Mouse (Mus musculus) kidney, postnatal 0 days (tissue): Measurements from ENCODE around the gene Tnfrsf11a. TPM values are rescaled to one million over a fixed set of nuclear protein-coding genes. Genes with fewer than 3 reads are reported as not detected.

Source experiments
- ATAC-seq: fragments of 200-750 bp; cut with Nextera tagmentation; replicated peaks from 2 replicates; pipeline ENCODE4 v1.8.0; 2017; ENCODE audit warnings: low read depth, moderate number of reproducible peaks, moderate TSS enrichment, moderate library complexity; ENCODE audit not compliant: low FRiP score
- DNase-seq: peaks from one replicate; pipeline ENCODE4 v3.0.0-alpha.2; 2016; ENCODE audit warnings: low spot score
- H3K27ac ChIP-seq: fragments of 300-500 bp; sonication (generic); 2 replicates; pipeline ENCODE4 v1.5.1; 2014; ENCODE audit warnings: mild to moderate bottlenecking
- H3K27me3 ChIP-seq: fragments of 300-500 bp; sonication (generic); 2 replicates; pipeline ENCODE4 v1.6.1; 2014; ENCODE audit warnings: low read length, mixed read lengths; ENCODE audit not compliant: insufficient read depth
- H3K36me3 ChIP-seq: fragments of 300-500 bp; sonication (generic); 2 replicates; pipeline ENCODE4 v1.6.1; 2014; ENCODE audit warnings: low read length, mixed read lengths; ENCODE audit not compliant: insufficient read depth
- H3K4me1 ChIP-seq: fragments of 300-500 bp; sonication (generic); replicated peaks from 2 replicates; pipeline ENCODE4 v1.6.1; 2014; ENCODE audit warnings: antibody characterized with exemption, low read length, mixed read lengths; ENCODE audit not compliant: insufficient read depth
- H3K4me2 ChIP-seq: fragments of 300-500 bp; sonication (generic); 2 replicates; pipeline ENCODE4 v1.6.1; 2014; ENCODE audit warnings: mild to moderate bottlenecking, low read length, moderate library complexity, mixed read lengths
- H3K4me3 ChIP-seq: fragments of 300-500 bp; sonication (generic); replicated peaks from 2 replicates; pipeline ENCODE4 v1.5.1; 2014; ENCODE audit warnings: low read depth, low read length
- H3K9ac ChIP-seq: fragments of 300-500 bp; sonication (generic); 2 replicates; pipeline ENCODE4 v1.6.1; 2014; ENCODE audit warnings: low read depth, low read length
- H3K9me3 ChIP-seq: fragments of 300-500 bp; sonication (generic); replicated peaks from 2 replicates; pipeline ENCODE4 v1.6.1; 2016; ENCODE audit warnings: low read length, inconsistent platforms, mixed read lengths
- CTCF ChIP-seq: IDR thresholded peaks from 2 replicates; pipeline ENCODE4 v1.5.1; 2016; ENCODE audit warnings: antibody characterized with exemption, low read depth, mild to moderate bottlenecking, moderate library complexity
- WGBS: fragments of 180-500 bp; shearing (Covaris S2); extraction: QIAGEN DNeasy Blood & Tissue Kit; methylation state at CpG from one replicate; pipeline ENCODE4 v1.1.7; 2014; 5-methylcytosine and 5-hydroxymethylcytosine counted together
- polyA plus RNA-seq: library from polyadenylated mRNA; unstranded; fragments of >200 nt; fragmentation: Nextera tagmentation; extraction: Ambion mirVana; gene quantifications from 2 replicates; pipeline ENCODE4 v1.2.1, GENCODE M21; 2015

Gene Tnfrsf11a
- polyA plus RNA-seq, 1 experiment from 2014 or later: 2.4 TPM

DNA sequence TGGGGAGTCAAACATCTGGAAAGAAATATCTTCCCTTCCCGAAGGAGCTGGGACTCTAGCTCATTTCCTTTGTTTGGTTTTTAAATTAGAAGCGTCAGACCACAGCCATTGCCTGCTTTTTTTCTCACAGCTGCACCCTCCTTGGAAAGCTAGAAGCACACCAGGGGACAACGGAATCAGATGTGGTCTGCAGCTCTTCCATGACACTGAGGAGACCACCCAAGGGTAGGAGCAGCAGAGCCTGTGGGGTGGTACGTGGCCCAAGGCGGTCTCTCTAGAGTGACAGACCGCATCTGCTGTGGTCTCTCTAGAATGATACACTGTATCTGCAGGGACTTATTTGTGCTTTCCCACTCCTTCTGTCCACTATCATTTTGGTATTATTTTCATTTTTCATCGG is 39.2 kb downstream of the Tnfrsf11a start:
- Histone ChIP-seq H3K9ac (no peak overlapping the region), H3K4me1 (peaks cover 7% of the 10 kb centered on the region; the same call in 1 of the 2 replicates), H3K27ac (no peak overlapping the region), H3K9me3 (no peaks in the 10 kb centered on the region), H3K4me2 (0 out of 2 replicates have a peak overlapping the region, but pooled peaks have one; percentile 4), H3K36me3 (no peaks in the 10 kb centered on the region), H3K4me3 (no peak overlapping the region), H3K27me3 (no peaks in the 10 kb centered on the region)
- WGBS: 45% methylated on average over 7 of the region's 7 CpGs
- ATAC-seq (no peak), DNase-seq (no peak)
- no peak for TF ChIP-seq CTCF

DNA sequence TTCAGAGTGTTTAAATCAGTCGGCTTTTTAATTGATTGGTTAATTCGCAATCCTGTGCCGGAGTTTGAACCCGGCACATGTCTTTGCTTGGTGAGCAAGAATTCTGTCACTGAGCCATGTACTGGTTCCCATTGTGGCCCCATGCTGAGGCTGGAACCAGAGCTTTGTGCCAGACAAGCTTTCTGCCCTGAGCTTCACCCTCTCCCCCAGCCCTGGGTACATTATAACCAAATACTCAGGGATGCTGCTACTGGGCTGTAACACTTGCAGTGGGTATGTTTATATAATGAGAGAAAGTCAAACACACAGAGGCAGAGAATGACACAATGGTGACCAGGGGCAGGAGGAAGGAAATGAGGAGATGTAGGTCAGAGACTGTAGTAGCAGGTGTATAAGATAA is 43.8 kb downstream of the Tnfrsf11a start:
- ATAC-seq (no peak), DNase-seq (no peak)
- H3K9me3 ChIP-seq: no peaks in the 10 kb centered on the region
- no peak for TF ChIP-seq CTCF
- H3K9ac ChIP-seq: no peak overlapping the region
- H3K4me3 ChIP-seq: no peak overlapping the region
- H3K4me1 ChIP-seq: peaks cover 4% of the 10 kb centered on the region; the same call in 1 of the 2 replicates
- no peak overlapping the region for H3K27ac ChIP-seq
- WGBS: 93% methylated on average over 4 of the region's 4 CpGs
- H3K36me3 ChIP-seq: no peaks in the 10 kb centered on the region
- H3K4me2 ChIP-seq: no peak overlapping the region
- no peaks in the 10 kb centered on the region for H3K27me3 ChIP-seq

- Histone ChIP-seq H3K4me1 (no peaks in the 10 kb centered on the region), H3K9ac (no peak overlapping the region), H3K27me3 (no peaks in the 10 kb centered on the region), H3K36me3 (no peaks in the 10 kb centered on the region), H3K27ac (no peak overlapping the region), H3K4me2 (no peak overlapping the region), H3K4me3 (no peak overlapping the region), H3K9me3 (no peaks in the 10 kb centered on the region)
- 63% methylated on average over 4 of the region's 4 CpGs for WGBS
- DNase-seq (no peak), ATAC-seq (no peak)
- no peak for TF ChIP-seq CTCF
Observed at GRCm38 (mm10) chr1:105824980-105825379, 44.5 kb downstream of the Tnfrsf11a start.

- Histone ChIP-seq H3K27me3 (no peaks in the 10 kb centered on the region), H3K4me3 (no peak overlapping the region), H3K27ac (no peak overlapping the region), H3K9ac (no peak overlapping the region), H3K9me3 (no peaks in the 10 kb centered on the region), H3K4me2 (no peak overlapping the region), H3K36me3 (no peaks in the 10 kb centered on the region), H3K4me1 (no peaks in the 10 kb centered on the region)
- no peak for TF ChIP-seq CTCF
- ATAC-seq: no peak
- DNase-seq: no peak
- WGBS: 93% methylated on average over 7 of the region's 7 CpGs
Observed at GRCm38 (mm10) chr1:105827374-105827773, 46.9 kb downstream of the Tnfrsf11a start.

DNA sequence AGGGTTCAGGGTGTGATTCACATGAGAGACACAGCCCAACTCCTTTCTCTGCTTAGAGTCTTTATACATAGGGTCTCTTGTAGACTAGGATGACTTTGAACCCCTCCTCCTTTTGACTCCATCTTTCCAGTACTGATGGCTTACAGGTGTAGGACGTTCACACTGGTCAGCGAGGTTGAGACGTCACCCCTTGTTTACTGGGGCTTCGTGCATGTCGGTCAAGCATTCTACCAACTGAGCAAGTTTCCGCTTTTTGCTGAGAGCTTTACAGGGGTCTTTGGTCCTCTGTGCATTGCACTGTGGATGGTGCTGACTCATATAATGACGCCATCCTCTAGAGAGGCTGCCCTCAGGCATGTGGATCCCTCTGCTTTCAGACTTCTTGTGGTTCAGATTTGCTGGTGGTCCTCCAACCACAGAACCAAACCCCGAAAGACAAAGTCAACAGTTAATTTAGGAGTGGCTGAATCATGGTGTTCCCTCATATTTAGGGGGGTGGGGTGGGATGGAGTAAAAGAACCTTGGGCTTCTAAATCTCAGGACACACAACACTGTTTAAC is 47.3 kb downstream of the Tnfrsf11a start:
- 79% methylated on average over 8 of the region's 8 CpGs for WGBS

DNA sequence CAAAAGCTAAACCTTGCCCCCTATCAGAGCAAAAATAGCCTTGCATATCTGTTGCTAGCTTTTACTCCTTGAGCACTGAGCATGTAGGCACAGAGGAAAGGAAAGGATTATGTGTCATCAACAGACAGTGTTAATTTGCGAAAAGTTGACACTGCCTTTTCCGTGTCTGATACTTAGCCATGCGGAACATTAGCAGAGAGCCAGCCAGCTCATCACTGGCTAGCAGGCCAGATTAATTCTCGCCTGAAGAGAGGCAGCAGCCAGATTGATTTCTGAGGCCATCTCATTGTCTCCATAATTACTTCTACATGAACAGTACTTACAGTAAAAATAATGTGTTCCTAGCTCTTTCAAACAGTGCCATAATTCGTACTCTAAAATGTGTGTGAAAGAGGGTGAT is 48.7 kb downstream of the Tnfrsf11a start:
- no peaks in the 10 kb centered on the region for H3K27me3 ChIP-seq
- ATAC-seq: no peak
- H3K27ac ChIP-seq: no peak overlapping the region
- no peak for TF ChIP-seq CTCF
- 57% methylated on average over 5 of the region's 5 CpGs for WGBS
- H3K36me3 ChIP-seq: no peaks in the 10 kb centered on the region
- no peak overlapping the region for H3K4me2 ChIP-seq
- no peaks in the 10 kb centered on the region for H3K9me3 ChIP-seq
- H3K4me1 ChIP-seq: no peaks in the 10 kb centered on the region
- DNase-seq: no peak
- no peak overlapping the region for H3K4me3 ChIP-seq
- no peak overlapping the region for H3K9ac ChIP-seq

More for the DNA sequence above, 47.3 kb downstream of the Tnfrsf11a start:
- Histone ChIP-seq H3K9ac (no peak overlapping the region), H3K27ac (no peak overlapping the region), H3K4me1 (no peaks in the 10 kb centered on the region), H3K4me2 (no peak overlapping the region), H3K4me3 (no peak overlapping the region), H3K27me3 (no peaks in the 10 kb centered on the region), H3K9me3 (no peaks in the 10 kb centered on the region), H3K36me3 (no peaks in the 10 kb centered on the region)
- no peak for ATAC-seq
- no peak for TF ChIP-seq CTCF
- DNase-seq: no peak

- Histone ChIP-seq H3K9me3 (no peaks in the 10 kb centered on the region), H3K27me3 (no peaks in the 10 kb centered on the region), H3K4me2 (no peak overlapping the region), H3K4me1 (no peaks in the 10 kb centered on the region), H3K27ac (no peak overlapping the region), H3K4me3 (no peak overlapping the region), H3K36me3 (no peaks in the 10 kb centered on the region), H3K9ac (no peak overlapping the region)
- ATAC-seq (no peak), DNase-seq (no peak)
- TF ChIP-seq CTCF: no peak
- 85% methylated on average over 1 of the region's 1 CpGs for WGBS
Observed at GRCm38 (mm10) chr1:105832784-105833183, 52.3 kb downstream of the Tnfrsf11a start.
